Mouse (Mus musculus): ENCODE measurements around the gene Gtdc1. TPM values are rescaled to one million over a fixed set of nuclear protein-coding genes. Genes with fewer than 3 reads are reported as not detected.

Gtdc1 gene
- 23.5 and 24.8 TPM in 2 replicates for polyA plus RNA-seq (2014; fragmentation: Nextera tagmentation; extraction: Ambion mirVana)

- H3K4me3 ChIP-seq (replicated peaks; ENCODE audit: low read depth, low read length), result peak within 1 kb of the TSS; percentile 67
- H3K9ac ChIP-seq (replicated peaks; ENCODE audit: low read length), result peak within 1 kb of the TSS; percentile 74
- H3K4me2 ChIP-seq (ENCODE audit: low read length), result peak within 1 kb of the TSS; percentile 74
- DNase-seq (no peak), ATAC-seq (ENCODE audit: low FRiP score, low TSS enrichment) (no peak; the same call in 1 of the 2 replicates)
- H3K27me3 ChIP-seq (ENCODE audit: control insufficient read depth, insufficient read depth, low read length), result no peaks in the 10 kb centered on the region
- peak within 1 kb of the TSS; percentile 90 for H3K27ac ChIP-seq (replicated peaks; ENCODE audit: low read depth, low read length)
- WGBS, result under 1% methylated on average over 24 of the region's 27 CpGs
- no peaks in the 10 kb centered on the region for H3K36me3 ChIP-seq (ENCODE audit: control insufficient read depth, insufficient read depth, low read length)
- no peaks in the 10 kb centered on the region for H3K9me3 ChIP-seq (ENCODE audit: control insufficient read depth, low read length)
- 0 out of 2 replicates have a peak, but pooled peaks cover 8% of the 10 kb centered on the region for H3K4me1 ChIP-seq (ENCODE audit: control insufficient read depth, insufficient read depth, low read length)
Observed at GRCm38 (mm10) chr2:44927482-44927811, at the start of gene Gtdc1. Gene Gtdc1 (minus strand): TSS chr2:44927657.

DNA sequence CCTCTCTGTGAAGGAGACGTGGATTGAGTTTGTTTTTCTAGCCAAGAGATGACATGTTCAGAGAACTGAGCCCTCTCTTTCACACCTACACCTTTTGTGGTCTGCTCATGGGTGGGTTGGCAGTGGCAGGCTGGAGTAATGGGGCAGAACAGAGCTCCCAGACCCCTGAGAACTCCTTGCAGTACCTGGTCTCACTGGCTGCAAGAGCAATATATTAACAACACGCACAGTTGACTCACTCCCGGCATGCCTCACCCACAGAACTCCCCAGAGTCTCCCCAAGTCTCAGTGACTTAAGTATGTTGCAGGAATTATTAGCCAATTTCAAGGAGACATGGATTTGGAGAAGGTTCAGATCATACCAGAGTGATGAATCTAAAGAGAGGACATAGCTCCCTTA is 49.6 kb upstream of the Gtdc1 start:
- WGBS, result 87% methylated on average over 3 of the region's 3 CpGs

DNA sequence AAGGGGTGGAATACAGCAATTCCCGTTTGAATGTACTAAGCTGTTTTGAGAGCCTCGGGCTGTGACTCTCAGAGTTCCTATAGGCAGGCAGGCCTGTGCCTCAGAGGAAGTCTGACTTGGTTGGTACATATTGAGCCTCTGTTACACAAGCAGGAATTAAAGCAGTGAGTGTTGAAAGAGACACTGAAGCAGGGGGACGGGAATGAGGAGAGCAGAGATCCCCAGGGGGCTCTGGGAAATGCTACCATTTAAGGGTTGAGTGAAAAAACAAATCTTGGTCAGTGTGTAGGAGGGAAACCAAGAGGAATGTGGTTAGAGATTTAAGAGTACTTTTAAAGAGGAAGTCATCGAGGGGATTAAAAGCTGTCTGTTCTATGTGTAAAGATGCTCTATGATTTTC is 49.0 kb upstream of the Gtdc1 start:
- ATAC-seq (ENCODE audit: low FRiP score, low TSS enrichment), result no peak

More for the DNA sequence above, 49.6 kb upstream of the Gtdc1 start:
- Histone ChIP-seq H3K4me3 (replicated peaks; ENCODE audit: low read depth, low read length) (no peak overlapping the region), H3K4me1 (ENCODE audit: control insufficient read depth, insufficient read depth, low read length) (peaks cover 14% of the 10 kb centered on the region; the same call in 1 of the 2 replicates), H3K4me2 (ENCODE audit: low read length) (no peak overlapping the region), H3K27me3 (ENCODE audit: control insufficient read depth, insufficient read depth, low read length) (no peaks in the 10 kb centered on the region), H3K9ac (replicated peaks; ENCODE audit: low read length) (no peak overlapping the region), H3K9me3 (ENCODE audit: control insufficient read depth, low read length) (no peaks in the 10 kb centered on the region), H3K27ac (replicated peaks; ENCODE audit: low read depth, low read length) (no peak overlapping the region), H3K36me3 (ENCODE audit: control insufficient read depth, insufficient read depth, low read length) (no peaks in the 10 kb centered on the region)
- no peak for DNase-seq
- ATAC-seq (ENCODE audit: low FRiP score, low TSS enrichment), result no peak

GRCm38 (mm10) chr2:44973828-44974227 is 46.4 kb upstream of the Gtdc1 start:
- H3K27ac ChIP-seq (replicated peaks; ENCODE audit: low read depth, low read length), result no peak overlapping the region
- no peak overlapping the region for H3K4me3 ChIP-seq (replicated peaks; ENCODE audit: low read depth, low read length)
- no peaks in the 10 kb centered on the region for H3K27me3 ChIP-seq (ENCODE audit: control insufficient read depth, insufficient read depth, low read length)
- DNase-seq (no peak), ATAC-seq (ENCODE audit: low FRiP score, low TSS enrichment) (no peak)
- no peaks in the 10 kb centered on the region for H3K9me3 ChIP-seq (ENCODE audit: control insufficient read depth, low read length)
- no peaks in the 10 kb centered on the region for H3K36me3 ChIP-seq (ENCODE audit: control insufficient read depth, insufficient read depth, low read length)
- H3K4me1 ChIP-seq (ENCODE audit: control insufficient read depth, insufficient read depth, low read length), result peaks cover 2% of the 10 kb centered on the region; the same call in 1 of the 2 replicates
- H3K4me2 ChIP-seq (ENCODE audit: low read length), result no peak overlapping the region
- H3K9ac ChIP-seq (replicated peaks; ENCODE audit: low read length), result no peak overlapping the region
- 95% methylated on average over 6 of the region's 6 CpGs for WGBS

More for the DNA sequence above, 49.0 kb upstream of the Gtdc1 start:
- Histone ChIP-seq H3K4me3 (replicated peaks; ENCODE audit: low read depth, low read length) (no peak overlapping the region), H3K27ac (replicated peaks; ENCODE audit: low read depth, low read length) (no peak overlapping the region), H3K36me3 (ENCODE audit: control insufficient read depth, insufficient read depth, low read length) (no peaks in the 10 kb centered on the region), H3K9me3 (ENCODE audit: control insufficient read depth, low read length) (no peaks in the 10 kb centered on the region), H3K9ac (replicated peaks; ENCODE audit: low read length) (no peak overlapping the region), H3K27me3 (ENCODE audit: control insufficient read depth, insufficient read depth, low read length) (no peaks in the 10 kb centered on the region), H3K4me2 (ENCODE audit: low read length) (no peak overlapping the region), H3K4me1 (ENCODE audit: control insufficient read depth, insufficient read depth, low read length) (peaks cover 14% of the 10 kb centered on the region; the same call in 1 of the 2 replicates)
- WGBS, result 54% methylated on average over 4 of the region's 4 CpGs
- no peak for DNase-seq

DNA sequence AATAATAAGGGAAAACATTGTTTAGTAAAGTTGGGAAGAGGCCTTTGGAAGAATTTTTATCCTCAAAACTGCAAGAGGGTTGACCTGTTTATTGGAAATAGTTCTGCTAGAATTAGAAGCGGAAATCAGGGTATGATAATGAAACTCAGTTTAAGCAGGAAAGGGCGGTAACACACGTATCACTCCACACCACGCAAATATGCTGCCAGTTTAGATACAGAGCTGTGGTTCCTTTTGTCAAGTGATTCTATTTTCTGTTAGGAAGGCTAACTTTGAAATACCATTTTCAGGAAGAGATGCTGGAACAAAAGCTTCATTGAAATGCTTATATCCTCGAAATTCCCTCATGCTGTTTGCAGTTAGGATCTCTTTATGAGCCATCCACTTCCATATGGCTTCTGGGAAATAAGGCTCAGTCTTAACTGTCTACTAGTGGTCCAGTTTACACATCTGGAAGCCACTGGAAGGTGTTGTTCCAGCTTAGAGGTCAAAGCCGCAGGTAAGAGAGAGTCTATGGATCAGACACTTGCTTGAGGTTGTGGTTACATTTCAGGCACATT is 42.7 kb upstream of the Gtdc1 start:
- Histone ChIP-seq H3K4me1 (ENCODE audit: control insufficient read depth, insufficient read depth, low read length) (no peaks in the 10 kb centered on the region), H3K27me3 (ENCODE audit: control insufficient read depth, insufficient read depth, low read length) (no peaks in the 10 kb centered on the region), H3K9ac (replicated peaks; ENCODE audit: low read length) (no peak overlapping the region), H3K4me2 (ENCODE audit: low read length) (no peak overlapping the region), H3K9me3 (ENCODE audit: control insufficient read depth, low read length) (no peaks in the 10 kb centered on the region), H3K36me3 (ENCODE audit: control insufficient read depth, insufficient read depth, low read length) (no peaks in the 10 kb centered on the region), H3K27ac (replicated peaks; ENCODE audit: low read depth, low read length) (no peak overlapping the region), H3K4me3 (replicated peaks; ENCODE audit: low read depth, low read length) (no peak overlapping the region)
- no peak for ATAC-seq (ENCODE audit: low FRiP score, low TSS enrichment)
- DNase-seq, result no peak
- 83% methylated on average over 6 of the region's 6 CpGs for WGBS

DNA sequence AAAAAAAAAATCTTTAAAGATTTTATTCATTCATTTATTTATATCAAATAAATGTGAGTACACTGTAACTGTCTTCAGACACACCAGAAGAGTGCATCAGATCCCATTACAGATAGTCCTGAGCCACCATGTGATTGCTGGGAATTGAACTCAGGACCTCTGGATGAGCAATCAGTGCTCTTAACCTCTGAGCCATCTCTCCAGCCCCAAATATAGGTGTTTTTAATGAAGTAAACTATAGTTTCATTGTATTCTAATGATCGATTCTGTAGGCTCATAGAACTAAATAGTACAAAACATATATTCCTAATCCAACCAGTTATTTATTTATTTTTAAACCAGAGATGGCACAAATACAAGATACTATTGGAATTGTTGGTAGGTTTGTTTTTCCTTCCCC is 42.2 kb upstream of the Gtdc1 start:
- no peak overlapping the region for H3K4me3 ChIP-seq (replicated peaks; ENCODE audit: low read depth, low read length)
- H3K4me1 ChIP-seq (ENCODE audit: control insufficient read depth, insufficient read depth, low read length), result no peaks in the 10 kb centered on the region
- no peak overlapping the region for H3K4me2 ChIP-seq (ENCODE audit: low read length)
- DNase-seq (no peak), ATAC-seq (ENCODE audit: low FRiP score, low TSS enrichment) (no peak)
- H3K9ac ChIP-seq (replicated peaks; ENCODE audit: low read length), result no peak overlapping the region
- H3K27me3 ChIP-seq (ENCODE audit: control insufficient read depth, insufficient read depth, low read length), result no peaks in the 10 kb centered on the region
- WGBS, result 98% methylated on average over 1 of the region's 1 CpGs
- no peaks in the 10 kb centered on the region for H3K36me3 ChIP-seq (ENCODE audit: control insufficient read depth, insufficient read depth, low read length)
- H3K9me3 ChIP-seq (ENCODE audit: control insufficient read depth, low read length), result no peaks in the 10 kb centered on the region
- no peak overlapping the region for H3K27ac ChIP-seq (replicated peaks; ENCODE audit: low read depth, low read length)

GRCm38 (mm10) chr2:44969226-44969625 is 41.8 kb upstream of the Gtdc1 start:
- no peak for DNase-seq
- Histone ChIP-seq H3K4me3 (replicated peaks; ENCODE audit: low read depth, low read length) (no peak overlapping the region), H3K27me3 (ENCODE audit: control insufficient read depth, insufficient read depth, low read length) (no peaks in the 10 kb centered on the region), H3K36me3 (ENCODE audit: control insufficient read depth, insufficient read depth, low read length) (no peaks in the 10 kb centered on the region), H3K9me3 (ENCODE audit: control insufficient read depth, low read length) (no peaks in the 10 kb centered on the region), H3K27ac (replicated peaks; ENCODE audit: low read depth, low read length) (no peak overlapping the region), H3K9ac (replicated peaks; ENCODE audit: low read length) (no peak overlapping the region), H3K4me1 (ENCODE audit: control insufficient read depth, insufficient read depth, low read length) (no peaks in the 10 kb centered on the region), H3K4me2 (ENCODE audit: low read length) (no peak overlapping the region)
- ATAC-seq (ENCODE audit: low FRiP score, low TSS enrichment), result no peak
- WGBS, result 88% methylated on average over 2 of the region's 2 CpGs

- no peak overlapping the region for H3K9ac ChIP-seq (replicated peaks; ENCODE audit: low read length)
- 92% methylated on average over 2 of the region's 2 CpGs for WGBS
- ATAC-seq (ENCODE audit: low FRiP score, low TSS enrichment) (no peak), DNase-seq (no peak)
- H3K27me3 ChIP-seq (ENCODE audit: control insufficient read depth, insufficient read depth, low read length), result no peaks in the 10 kb centered on the region
- H3K4me2 ChIP-seq (ENCODE audit: low read length), result no peak overlapping the region
- no peaks in the 10 kb centered on the region for H3K36me3 ChIP-seq (ENCODE audit: control insufficient read depth, insufficient read depth, low read length)
- H3K4me3 ChIP-seq (replicated peaks; ENCODE audit: low read depth, low read length), result no peak overlapping the region
- H3K4me1 ChIP-seq (ENCODE audit: control insufficient read depth, insufficient read depth, low read length), result no peaks in the 10 kb centered on the region
- H3K9me3 ChIP-seq (ENCODE audit: control insufficient read depth, low read length), result no peaks in the 10 kb centered on the region
- H3K27ac ChIP-seq (replicated peaks; ENCODE audit: low read depth, low read length), result no peak overlapping the region
Observed at GRCm38 (mm10) chr2:44965834-44966555, 38.5 kb upstream of the Gtdc1 start.

DNA sequence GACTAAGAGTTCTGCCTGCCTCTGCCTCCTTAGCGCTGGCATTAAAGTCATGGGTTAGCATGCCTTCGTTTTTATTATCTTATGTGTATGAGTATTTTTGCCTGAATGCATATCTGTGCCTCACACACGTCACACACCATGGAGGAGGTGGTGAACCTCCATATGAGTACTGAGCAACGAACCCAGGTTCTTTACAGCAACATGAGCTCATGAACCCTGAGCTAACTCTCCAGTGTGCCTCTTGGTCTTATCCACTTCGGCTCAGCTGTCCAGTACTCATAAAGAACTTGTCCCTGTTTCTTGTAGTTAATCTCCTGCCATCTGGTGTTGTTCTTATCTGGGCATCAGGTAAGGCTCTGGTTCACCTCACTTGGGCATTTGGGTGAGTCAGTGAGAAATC is 35.2 kb upstream of the Gtdc1 start:
- no peaks in the 10 kb centered on the region for H3K4me1 ChIP-seq (ENCODE audit: control insufficient read depth, insufficient read depth, low read length)
- no peak overlapping the region for H3K4me2 ChIP-seq (ENCODE audit: low read length)
- H3K9me3 ChIP-seq (ENCODE audit: control insufficient read depth, low read length), result no peaks in the 10 kb centered on the region
- H3K9ac ChIP-seq (replicated peaks; ENCODE audit: low read length), result no peak overlapping the region
- WGBS, result 92% methylated on average over 5 of the region's 5 CpGs
- H3K4me3 ChIP-seq (replicated peaks; ENCODE audit: low read depth, low read length), result no peak overlapping the region
- no peak for ATAC-seq (ENCODE audit: low FRiP score, low TSS enrichment)
- DNase-seq, result no peak
- H3K27me3 ChIP-seq (ENCODE audit: control insufficient read depth, insufficient read depth, low read length), result no peaks in the 10 kb centered on the region
- H3K27ac ChIP-seq (replicated peaks; ENCODE audit: low read depth, low read length), result no peak overlapping the region
- H3K36me3 ChIP-seq (ENCODE audit: control insufficient read depth, insufficient read depth, low read length), result no peaks in the 10 kb centered on the region

Data from midbrain, embryonic 14.5 days (tissue).